Mouse (Mus musculus): ENCODE results near the gene Irgm2.

DNA sequence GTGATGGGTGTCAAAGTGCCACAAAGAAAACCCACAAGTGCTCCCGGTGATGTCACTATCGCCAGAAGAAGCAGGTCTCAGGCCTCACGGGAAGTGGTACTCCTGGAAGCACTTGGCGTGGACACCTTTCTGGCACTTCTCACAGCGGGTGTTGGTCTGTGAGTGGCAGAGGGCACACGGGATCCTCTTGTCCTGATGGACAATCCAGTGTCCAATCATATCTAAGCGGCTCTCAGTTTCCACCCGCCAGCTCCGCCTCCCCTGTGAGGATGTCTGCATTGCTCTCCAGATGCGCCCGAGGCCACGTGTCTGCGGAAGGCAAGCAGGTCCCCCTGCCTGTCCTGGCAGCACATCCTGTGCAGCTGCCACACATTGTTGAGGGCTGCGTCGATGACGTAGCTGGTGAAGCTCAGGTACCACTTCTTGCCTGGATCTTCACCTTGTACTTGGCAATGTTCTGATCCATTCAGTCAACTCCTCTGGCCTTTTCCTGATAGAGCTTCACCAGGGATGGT is 31.0 kb downstream of the Irgm2 start:
- TF ChIP-seq POLR2A (IDR thresholded peaks at IDR 0.05; ENCODE audit: low read depth, low read length), result no peak
- TF ChIP-seq CTCF (IDR thresholded peaks at IDR 0.05; ENCODE audit: extremely low read depth, insufficient read length, insufficient replicate concordance, low read depth, low read length), result no peak
